Mouse (Mus musculus): ENCODE data around the gene Map2k2. TPM values are rescaled to one million over a fixed set of nuclear protein-coding genes. Genes with fewer than 3 reads are reported as not detected.
A peak's percentile ranks its signal among the peaks of the same experiment; 100 is the strongest.

Gene Map2k2
- total and polyA plus RNA-seq, 3 experiments, result 67.2 to 127 (median 120) TPM

GRCm38 (mm10) chr10:81145778-81146177 lies 40.1 kb downstream of the Map2k2 start:
- peaks cover 81% of the 10 kb centered on the region for H3K79me2 ChIP-seq (replicated peaks; ENCODE audit: control insufficient read depth, extremely low read depth, insufficient read depth, poor library complexity, severe bottlenecking)
- peaks cover 61 to 90% of the 10 kb centered on the region in 2 experiments for H3K36me3 ChIP-seq (replicated peaks in 1 of 2; ENCODE audit: control insufficient read depth in 1 of 2, insufficient read depth in 1 of 2, low read length in 1 of 2)
- peak overlapping the region in 1 of 3 experiments; percentile 4 for H3K4me3 ChIP-seq (replicated peaks in 1 of 3; ENCODE audit: low read depth in 2 of 3, low read length in 2 of 3, poor library complexity in 1 of 3)
- TF ChIP-seq USF2 (conservative IDR thresholded peaks at IDR 0.05; ENCODE audit: low read depth, low read length), result no peak
- TF ChIP-seq GABPA (IDR thresholded peaks at IDR 0.05; ENCODE audit: insufficient replicate concordance, low read depth, low read length), result no peak
- no peak for TF ChIP-seq BHLHE40 (IDR thresholded peaks at IDR 0.05; ENCODE audit: low read depth, low read length)
- no peak for TF ChIP-seq MAX (IDR thresholded peaks at IDR 0.05; ENCODE audit: low read length)
- no peak for TF ChIP-seq MAZ (IDR thresholded peaks at IDR 0.05; ENCODE audit: low read depth, low read length)
- no peak for TF ChIP-seq NELFE (IDR thresholded peaks at IDR 0.05; ENCODE audit: low read depth, low read length)
- TF ChIP-seq KAT2A (IDR thresholded peaks at IDR 0.05; ENCODE audit: insufficient replicate concordance, low read length), result no peak
- TF ChIP-seq MXI1 (IDR thresholded peaks at IDR 0.05; ENCODE audit: low read depth, low read length), result no peak
- TF ChIP-seq IRF4 (IDR thresholded peaks at IDR 0.05; ENCODE audit: low read depth, low read length), result no peak
- no peak for TF ChIP-seq USF1 (IDR thresholded peaks at IDR 0.05; ENCODE audit: low read depth, low read length)
- no peak for TF ChIP-seq ZKSCAN1 (IDR thresholded peaks at IDR 0.05; ENCODE audit: borderline replicate concordance, low read depth, low read length)
- no peak for TF ChIP-seq MYC (IDR thresholded peaks at IDR 0.05; ENCODE audit: low read depth, low read length)
- no peak for TF ChIP-seq ZNF384 (IDR thresholded peaks at IDR 0.05; ENCODE audit: low read depth, low read length)
- no peak overlapping the region for H3K27ac ChIP-seq (ENCODE audit: insufficient read depth, low read depth)
- H3K9ac ChIP-seq (ENCODE audit: insufficient read depth, low read depth), result no peak overlapping the region
- H3K27me3 ChIP-seq (replicated peaks), result no peaks in the 10 kb centered on the region
- in situ Hi-C loops (cut with MboI; ENCODE audit: low pct_ligation_motif_present, low pct_unique_long_range_greater_than_20kb, low sequenced_read_pairs), result no loop called here
- no peak overlapping the region for H3K4me2 ChIP-seq (ENCODE audit: insufficient read depth, low read depth, poor library complexity, severe bottlenecking)
- peaks cover 20 to 97% of the 10 kb centered on the region in 2 experiments for H3K4me1 ChIP-seq (ENCODE audit: control insufficient read depth in 1 of 2, insufficient read depth in 2 of 2)
- dilution Hi-C loops (cut with MboI; ENCODE audit: extremely low pct_ligation_motif_present, extremely low pct_unique_long_range_greater_than_20kb, low sequenced_read_pairs), result no loop called here
- DNase-seq (ENCODE audit: extremely low read depth), result no peak
- no peaks in the 10 kb centered on the region for H3K9me3 ChIP-seq (replicated peaks; ENCODE audit: low read length)

GRCm38 (mm10) chr10:81146296-81146695 lies 40.6 kb downstream of the Map2k2 start:
- dilution Hi-C loops (cut with MboI; ENCODE audit: extremely low pct_ligation_motif_present, extremely low pct_unique_long_range_greater_than_20kb, low sequenced_read_pairs) (no loop called here), in situ Hi-C loops (cut with MboI; ENCODE audit: low pct_ligation_motif_present, low pct_unique_long_range_greater_than_20kb, low sequenced_read_pairs) (no loop called here)
- Histone ChIP-seq H3K79me2 (replicated peaks; ENCODE audit: control insufficient read depth, extremely low read depth, insufficient read depth, poor library complexity, severe bottlenecking) (peaks cover 76% of the 10 kb centered on the region), H3K4me3 (replicated peaks in 1 of 3; ENCODE audit: low read depth in 2 of 3, low read length in 2 of 3, poor library complexity in 1 of 3) (peak overlapping the region in 1 of 3 experiments; percentile 19), H3K27ac (ENCODE audit: insufficient read depth, low read depth) (no peak overlapping the region), H3K27me3 (replicated peaks) (no peaks in the 10 kb centered on the region), H3K4me2 (ENCODE audit: insufficient read depth, low read depth, poor library complexity, severe bottlenecking) (no peak overlapping the region), H3K9ac (ENCODE audit: insufficient read depth, low read depth) (no peak overlapping the region), H3K4me1 (ENCODE audit: control insufficient read depth in 1 of 2, insufficient read depth in 2 of 2) (peaks cover 19 to 96% of the 10 kb centered on the region in 2 experiments), H3K36me3 (replicated peaks in 1 of 2; ENCODE audit: control insufficient read depth in 1 of 2, insufficient read depth in 1 of 2, low read length in 1 of 2) (peaks cover 61 to 90% of the 10 kb centered on the region in 2 experiments), H3K9me3 (replicated peaks; ENCODE audit: low read length) (no peaks in the 10 kb centered on the region)
- no peak for DNase-seq (ENCODE audit: extremely low read depth)
- TF ChIP-seq HCFC1 (IDR thresholded peaks at IDR 0.05; ENCODE audit: low read depth, low read length), result no peak
- TF ChIP-seq TCF12 (IDR thresholded peaks at IDR 0.05; ENCODE audit: low read depth, low read length), result no peak
- TF ChIP-seq IRF4 (IDR thresholded peaks at IDR 0.05; ENCODE audit: low read depth, low read length), result no peak
- no peak for TF ChIP-seq NRF1 (IDR thresholded peaks at IDR 0.05; ENCODE audit: low read depth, low read length)
- TF ChIP-seq MXI1 (IDR thresholded peaks at IDR 0.05; ENCODE audit: low read depth, low read length), result no peak
- 0 out of 2 replicates have a peak, but pooled peaks have one; percentile 7 for TF ChIP-seq ETS1 (conservative IDR thresholded peaks at IDR 0.05; ENCODE audit: low read depth, low read length)

All from CH12.LX (cell line).